Mouse (Mus musculus) skeletal muscle tissue, adult 2 months (tissue): ENCODE measurements around the gene Cdon.
A peak's percentile ranks its signal among the peaks of the same experiment; 100 is the strongest.

Source experiments
- DNase-seq: peaks from one replicate; pipeline ENCODE4 v3.0.0-alpha.2; 2012; ENCODE audit warnings: low read depth, low spot score

Gene Cdon

GRCm38 (mm10) chr9:35539001-35539750 is 118.2 kb downstream of the Cdon start:
- no peak for DNase-seq

GRCm38 (mm10) chr9:35541024-35541423 is 120.1 kb downstream of the Cdon start:
- DNase-seq, result no peak

- DNase-seq, result peak; percentile 58
Measured at GRCm38 (mm10) chr9:35541488-35541887, 120.6 kb downstream of the Cdon start.

- DNase-seq, result no peak
Measured at GRCm38 (mm10) chr9:35541941-35542340, 121.0 kb downstream of the Cdon start.

- DNase-seq, result no peak
Measured at GRCm38 (mm10) chr9:35543099-35543860, 122.4 kb downstream of the Cdon start.

- peak; percentile 26 for DNase-seq
Measured at GRCm38 (mm10) chr9:35544666-35545065, 123.7 kb downstream of the Cdon start.

- DNase-seq, result no peak
Measured at GRCm38 (mm10) chr9:35545704-35546103, 124.8 kb downstream of the Cdon start.

- DNase-seq, result no peak
Measured at GRCm38 (mm10) chr9:35546745-35547144, 125.8 kb downstream of the Cdon start.

- no peak for DNase-seq
Measured at GRCm38 (mm10) chr9:35548455-35548854, 127.5 kb downstream of the Cdon start.

GRCm38 (mm10) chr9:35556494-35557102 is 135.7 kb downstream of the Cdon start:
- no peak for DNase-seq
